Mouse (Mus musculus) megakaryocyte progenitor cell, adult 5-6 weeks (primary cell): Measurements from ENCODE around the gene Nectin4. TPM values are rescaled to one million over a fixed set of nuclear protein-coding genes. Genes with fewer than 3 reads are reported as not detected.

Source experiments
- ATAC-seq: replicated peaks from 2 replicates; pipeline ENCODE4 v1.8.0; 2016; ENCODE audit warnings: mild to moderate bottlenecking, moderate TSS enrichment, inconsistent platforms; ENCODE audit not compliant: poor library complexity
- total RNA-seq, 2 experiments: library from RNA; stranded (forward) in 1 of 2; stranded (reverse) in 1 of 2; fragments of 157-497, 149-512 nt in 1 of 2; fragments of 200-1000 nt in 1 of 2; gene quantifications; 2 replicates each; pipeline versions ENCODE4 v1.2.3 to v1.2.4; 2015 to 2017

The Nectin4 gene
- total RNA-seq, 2 experiments from 2014 or later, result 0.37 to 0.49 TPM

DNA sequence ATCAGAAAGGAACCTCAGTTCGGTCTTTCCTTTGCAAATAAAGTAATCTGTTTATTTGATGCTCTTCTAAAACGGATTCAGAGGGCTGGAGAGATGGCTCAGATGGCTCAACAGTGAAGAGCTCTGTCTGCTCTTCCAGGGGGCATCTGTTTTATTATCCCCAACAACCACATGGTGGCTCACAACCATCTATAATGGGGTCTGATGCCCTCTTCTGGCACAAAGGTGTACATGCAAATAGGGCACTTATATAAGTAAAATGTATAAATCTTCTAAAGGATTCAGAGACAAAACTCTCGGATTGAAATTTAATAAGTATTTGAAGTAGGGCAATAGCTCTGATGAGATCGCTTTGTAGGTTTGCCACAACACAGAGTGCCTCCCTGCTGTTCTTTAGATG is 11.5 kb upstream of the Nectin4 start:
- ATAC-seq, result peak; percentile 39

DNA sequence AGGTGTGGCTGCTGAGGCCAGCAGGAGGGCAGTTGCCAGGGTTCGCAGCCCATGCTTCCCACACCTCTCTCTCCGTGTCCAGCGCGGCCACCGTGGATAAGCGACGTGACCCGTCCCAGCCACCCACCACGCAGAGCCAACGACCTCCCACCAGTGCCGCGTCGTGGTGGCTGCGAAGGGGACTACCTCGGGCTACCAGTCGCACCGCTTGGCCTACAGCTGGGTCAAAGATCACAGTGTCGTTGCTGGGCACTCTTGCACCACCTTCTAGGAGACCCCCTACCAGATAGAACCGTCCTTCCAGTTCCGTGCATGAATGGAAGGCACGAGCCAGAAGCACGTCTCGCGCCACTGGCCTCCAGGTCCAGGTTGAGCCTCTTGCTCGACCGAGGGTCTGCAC is 9.6 kb upstream of the Nectin4 start:
- 0 out of 2 replicates have a peak, but pooled peaks have one; percentile 3 for ATAC-seq

DNA sequence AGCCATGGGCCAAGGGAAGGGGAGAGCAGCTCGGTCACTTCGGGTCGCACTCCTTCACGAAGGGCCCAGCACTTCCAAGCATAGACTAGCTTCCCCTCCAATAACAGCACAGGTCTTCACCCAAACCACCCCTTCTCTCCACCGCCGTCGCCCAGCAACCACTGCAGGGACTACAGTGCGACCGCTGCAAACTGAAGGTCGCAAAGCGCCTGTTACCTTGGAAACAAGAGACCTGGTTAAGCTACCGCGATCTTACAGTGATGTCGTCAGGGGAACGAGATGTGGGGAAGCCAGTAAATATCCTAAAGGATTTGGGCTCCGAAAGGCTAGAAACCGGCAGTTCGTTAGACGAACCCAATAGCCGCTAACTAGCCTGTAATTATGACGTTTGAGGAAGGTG is 9.2 kb upstream of the Nectin4 start, which contains the start of gene Klhdc9:
TSS of gene Klhdc9 (minus strand) at position 143 of the 400 bp plus-strand sequence.
- peak; percentile 91 for ATAC-seq

DNA sequence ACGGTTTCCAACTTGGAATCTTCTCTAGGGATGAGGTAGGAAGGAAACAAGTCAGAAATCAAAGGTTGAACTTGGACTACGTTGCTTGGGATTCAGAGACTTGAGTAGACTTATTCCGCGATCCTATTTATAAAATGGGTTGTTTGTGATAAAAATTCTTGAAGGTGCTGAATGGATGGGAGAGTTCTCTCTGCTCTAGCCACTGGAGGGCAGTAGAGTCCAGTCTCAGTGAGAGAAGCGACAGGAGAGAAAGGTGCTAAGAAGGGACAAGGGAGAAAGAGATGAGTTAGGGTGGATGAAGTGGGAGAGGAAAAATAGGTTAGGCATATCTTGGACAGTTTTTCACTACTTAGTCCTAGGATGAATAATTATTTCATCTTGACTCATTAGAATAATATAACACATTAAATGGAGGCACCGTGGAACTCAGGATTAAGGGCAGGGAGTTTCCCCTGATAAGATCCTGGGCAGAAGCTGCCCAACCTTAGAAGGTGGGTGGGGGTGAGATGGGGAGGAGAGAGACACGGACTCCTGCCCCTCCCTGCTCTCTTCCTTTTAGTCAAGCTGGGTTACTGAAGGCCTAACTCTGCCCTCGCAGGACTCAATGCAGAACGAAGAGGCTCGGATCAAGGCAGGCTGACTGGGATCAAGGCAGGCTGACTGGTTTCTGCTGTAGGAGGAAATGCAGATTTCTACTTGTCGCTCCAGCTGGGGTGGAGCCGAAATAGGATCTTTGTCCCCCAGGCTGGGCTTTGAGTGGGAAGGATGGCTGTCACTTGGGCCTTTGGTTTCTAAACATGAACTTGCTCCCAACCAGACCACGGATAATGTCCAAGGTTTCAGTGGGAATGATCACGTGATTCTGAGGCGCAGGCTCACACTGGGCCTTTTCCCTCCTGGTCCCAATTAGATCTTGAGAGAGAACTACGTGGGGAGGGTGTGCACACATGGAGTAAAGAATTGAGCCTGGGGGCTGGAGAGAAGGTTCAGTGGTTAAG is 8.5 kb upstream of the Nectin4 start:
- peak; percentile 72 for ATAC-seq

DNA sequence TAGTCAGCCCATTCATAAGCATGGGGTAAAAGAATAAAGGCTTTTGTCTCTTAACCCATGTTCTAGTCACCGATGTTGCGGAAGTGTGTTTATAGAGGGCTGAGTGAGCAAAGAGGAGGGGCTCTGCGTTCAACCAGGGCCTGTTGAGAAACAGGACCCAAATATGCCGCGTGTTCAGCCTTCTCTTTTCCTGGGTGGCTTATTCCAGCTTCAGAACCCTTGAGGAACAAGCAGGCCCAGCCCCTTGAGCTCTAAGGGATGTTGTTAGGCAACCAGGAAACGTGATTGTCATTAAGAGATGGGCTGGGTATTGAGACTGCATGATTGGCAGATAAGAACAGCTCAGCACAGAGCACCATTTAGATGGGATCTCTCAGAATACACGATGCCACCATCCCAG is 4.0 kb upstream of the Nectin4 start:
- peak; percentile 55 for ATAC-seq

DNA sequence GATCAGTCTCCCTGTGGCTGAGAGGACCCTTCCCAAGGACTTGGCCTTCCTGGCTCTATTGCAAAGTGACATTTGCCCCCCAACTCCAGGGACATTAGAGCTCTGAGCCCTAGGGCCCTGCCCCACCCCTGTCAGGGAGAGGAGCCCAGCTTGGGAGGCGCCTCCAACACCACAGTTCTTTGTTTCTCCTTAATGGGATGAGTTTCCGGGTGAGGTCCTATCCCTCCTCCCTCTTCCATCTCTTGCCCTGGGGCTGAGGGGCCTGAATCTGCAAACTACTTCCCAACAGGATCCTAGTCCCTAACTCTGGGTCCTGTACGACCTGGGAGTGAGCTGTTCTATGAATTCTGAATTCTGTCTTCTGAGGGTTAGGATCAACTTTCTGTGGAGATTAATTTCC is 3.0 kb downstream of the Nectin4 start:
- no peak for ATAC-seq

DNA sequence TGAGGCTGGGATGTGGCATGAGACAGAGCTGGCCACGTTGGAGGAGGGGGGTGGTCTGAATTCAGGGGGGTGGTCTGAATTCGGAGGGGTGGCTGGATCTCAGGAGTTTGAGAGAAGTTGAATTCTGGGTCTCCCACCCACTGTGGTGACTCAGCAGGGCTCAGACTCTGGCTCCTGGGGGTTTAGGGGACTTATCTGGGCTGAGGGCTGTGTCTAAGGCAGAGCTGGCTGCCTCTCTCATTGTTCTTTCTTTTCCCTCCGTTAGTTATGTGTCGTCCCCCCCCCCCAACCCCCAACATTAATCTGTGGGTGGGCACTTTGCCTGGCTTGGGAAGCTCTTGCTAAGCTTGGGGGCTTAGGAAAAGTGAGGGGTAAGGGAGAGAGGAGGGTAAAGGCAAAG is 4.0 kb downstream of the Nectin4 start:
- no peak for ATAC-seq

DNA sequence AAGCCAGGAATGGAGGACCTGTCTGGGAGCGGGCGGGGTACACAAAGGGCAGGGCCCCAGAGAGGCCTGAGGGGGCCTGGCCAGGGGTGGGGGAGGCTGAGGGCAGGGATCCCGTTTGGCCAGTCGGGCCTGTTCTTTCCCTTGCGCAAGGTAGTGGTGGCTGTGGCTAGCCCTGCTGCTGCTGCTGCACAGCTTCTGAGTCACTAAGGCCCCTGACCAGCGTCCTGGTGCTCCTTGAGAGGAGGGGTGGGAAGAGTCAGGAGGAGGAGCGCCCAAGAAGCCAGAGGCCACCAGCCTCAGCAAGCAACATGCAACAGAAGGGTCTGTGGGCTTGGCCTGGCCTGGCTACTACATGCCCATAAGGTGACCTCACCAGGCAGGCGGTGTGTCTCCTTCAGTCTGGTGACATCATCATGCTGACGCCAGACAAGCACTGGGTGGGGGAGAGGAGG is 5.8 kb downstream of the Nectin4 start:
- peak; percentile 70 for ATAC-seq

DNA sequence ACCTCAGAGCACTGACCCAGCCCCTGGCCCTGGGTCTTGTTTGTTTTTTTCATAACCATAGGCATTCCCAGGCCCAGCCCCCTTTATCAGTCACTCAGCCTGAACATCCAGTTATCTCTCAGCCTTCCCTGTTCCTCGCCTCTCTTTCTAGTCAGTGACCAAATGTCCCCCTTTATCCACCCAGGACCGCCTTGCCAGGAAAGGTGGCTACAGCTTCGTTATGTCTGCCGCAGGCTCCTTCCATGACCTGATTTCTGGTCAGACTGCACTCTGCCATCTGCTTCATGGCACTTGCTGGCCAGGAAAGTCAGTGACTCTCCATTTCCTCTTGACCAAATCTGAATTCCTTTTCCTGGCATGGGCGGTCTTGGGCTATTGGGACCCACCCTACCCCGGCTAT is 8.4 kb downstream of the Nectin4 start:
- no peak for ATAC-seq

DNA sequence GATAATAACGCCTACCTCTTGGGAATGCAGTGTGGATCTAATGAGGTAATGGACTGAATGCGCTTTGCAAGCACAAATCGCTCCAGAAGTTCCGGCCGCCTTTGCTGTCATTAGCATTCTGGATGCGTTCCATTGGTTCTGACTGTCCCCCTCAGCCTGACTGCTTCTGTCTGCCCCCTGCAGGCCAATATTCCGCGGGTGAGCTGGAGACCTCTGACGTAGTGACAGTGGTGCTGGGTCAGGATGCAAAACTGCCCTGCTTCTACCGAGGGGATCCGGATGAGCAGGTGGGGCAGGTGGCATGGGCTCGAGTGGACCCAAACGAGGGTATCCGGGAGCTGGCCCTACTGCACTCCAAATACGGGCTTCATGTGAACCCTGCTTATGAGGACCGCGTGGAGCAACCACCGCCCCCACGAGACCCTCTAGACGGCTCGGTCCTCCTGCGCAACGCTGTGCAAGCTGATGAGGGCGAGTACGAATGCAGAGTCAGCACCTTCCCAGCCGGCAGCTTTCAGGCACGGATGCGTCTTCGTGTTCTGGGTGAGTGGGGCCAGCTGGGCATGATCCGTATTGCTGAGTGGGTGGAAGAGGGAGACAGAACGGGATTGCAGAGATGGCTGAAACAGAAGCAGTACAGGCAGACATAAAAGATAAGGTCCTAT is 10.2 kb downstream of the Nectin4 start:
- ATAC-seq, result peak; percentile 88

DNA sequence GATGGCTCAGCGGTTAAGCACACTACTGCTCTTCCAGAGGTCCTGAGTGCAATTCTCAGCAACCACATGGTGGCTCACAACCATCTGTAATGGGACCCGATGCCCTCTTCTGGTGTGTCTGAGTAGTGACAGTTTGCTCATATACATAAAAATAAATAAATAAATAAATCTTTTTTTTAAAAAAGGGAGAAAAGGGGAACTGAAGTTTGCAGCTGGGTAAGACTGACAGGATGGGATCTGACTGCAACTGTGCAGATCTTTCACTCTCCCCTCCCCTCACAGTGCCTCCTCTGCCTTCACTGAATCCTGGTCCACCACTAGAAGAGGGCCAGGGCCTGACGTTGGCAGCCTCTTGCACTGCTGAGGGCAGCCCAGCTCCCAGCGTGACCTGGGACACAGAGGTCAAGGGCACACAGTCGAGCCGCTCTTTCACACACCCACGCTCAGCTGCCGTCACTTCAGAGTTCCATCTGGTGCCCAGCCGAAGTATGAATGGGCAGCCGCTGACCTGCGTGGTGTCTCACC is 12.3 kb downstream of the Nectin4 start:
- peak; percentile 40 for ATAC-seq

DNA sequence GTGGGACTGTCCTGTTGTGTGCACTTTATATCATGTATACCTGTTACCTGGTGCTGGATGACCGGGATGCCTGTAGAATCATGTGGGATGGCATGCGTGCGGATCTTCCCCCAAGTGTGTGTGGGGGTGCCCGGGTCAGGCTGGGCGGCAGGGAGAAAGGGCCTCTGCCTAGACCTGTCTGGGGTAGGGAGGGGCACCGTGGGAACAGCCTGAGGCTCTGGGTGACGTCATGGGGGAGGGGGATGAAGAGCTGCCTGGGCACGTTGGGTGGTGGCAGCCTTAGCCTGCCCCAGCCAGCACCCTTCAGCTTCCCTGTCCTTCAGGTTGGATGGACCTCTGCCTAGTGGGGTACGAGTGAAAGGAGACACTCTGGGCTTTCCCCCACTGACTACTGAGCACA is 14.5 kb downstream of the Nectin4 start:
- ATAC-seq, result no peak

DNA sequence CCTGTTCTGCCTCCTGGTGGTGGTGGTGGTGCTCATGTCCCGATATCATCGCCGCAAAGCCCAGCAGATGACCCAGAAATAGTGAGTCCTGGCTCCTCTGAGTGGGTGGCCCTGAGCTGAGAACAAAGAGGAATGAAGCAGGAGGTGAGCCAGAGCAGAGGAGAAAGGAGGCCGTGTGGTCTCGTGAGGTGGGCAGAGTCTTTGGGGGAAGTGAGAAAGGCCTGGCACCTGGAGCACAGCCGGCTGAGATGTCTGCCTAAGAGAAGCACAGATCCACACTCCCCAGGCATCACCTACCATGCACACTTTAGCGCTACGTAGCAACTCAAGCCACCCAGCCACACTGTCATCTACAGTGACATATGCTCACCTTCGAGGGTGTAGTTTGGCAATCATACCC is 15.3 kb downstream of the Nectin4 start:
- ATAC-seq, result no peak

DNA sequence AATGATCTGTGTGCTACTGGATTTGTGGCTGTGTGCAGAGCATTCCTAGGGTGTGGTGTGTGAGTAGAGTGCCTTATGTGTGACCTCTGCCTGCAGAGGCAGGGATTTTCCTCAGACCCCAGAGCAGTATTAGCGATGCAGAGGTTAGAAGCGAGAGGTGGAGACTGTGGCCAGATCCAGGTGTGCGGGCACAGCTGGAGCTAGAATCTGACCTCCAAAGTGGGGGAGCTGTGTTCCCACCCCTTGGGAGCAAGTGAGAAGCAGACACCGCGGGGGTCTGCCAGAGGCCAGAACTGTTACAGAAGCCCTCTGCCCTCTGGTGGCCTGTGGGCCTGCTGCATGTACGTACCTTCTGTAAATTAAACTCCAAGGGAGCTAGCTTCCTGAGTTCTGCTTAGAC is 17.2 kb downstream of the Nectin4 start:
- ATAC-seq, result 0 out of 2 replicates have a peak, but pooled peaks have one; percentile 15

DNA sequence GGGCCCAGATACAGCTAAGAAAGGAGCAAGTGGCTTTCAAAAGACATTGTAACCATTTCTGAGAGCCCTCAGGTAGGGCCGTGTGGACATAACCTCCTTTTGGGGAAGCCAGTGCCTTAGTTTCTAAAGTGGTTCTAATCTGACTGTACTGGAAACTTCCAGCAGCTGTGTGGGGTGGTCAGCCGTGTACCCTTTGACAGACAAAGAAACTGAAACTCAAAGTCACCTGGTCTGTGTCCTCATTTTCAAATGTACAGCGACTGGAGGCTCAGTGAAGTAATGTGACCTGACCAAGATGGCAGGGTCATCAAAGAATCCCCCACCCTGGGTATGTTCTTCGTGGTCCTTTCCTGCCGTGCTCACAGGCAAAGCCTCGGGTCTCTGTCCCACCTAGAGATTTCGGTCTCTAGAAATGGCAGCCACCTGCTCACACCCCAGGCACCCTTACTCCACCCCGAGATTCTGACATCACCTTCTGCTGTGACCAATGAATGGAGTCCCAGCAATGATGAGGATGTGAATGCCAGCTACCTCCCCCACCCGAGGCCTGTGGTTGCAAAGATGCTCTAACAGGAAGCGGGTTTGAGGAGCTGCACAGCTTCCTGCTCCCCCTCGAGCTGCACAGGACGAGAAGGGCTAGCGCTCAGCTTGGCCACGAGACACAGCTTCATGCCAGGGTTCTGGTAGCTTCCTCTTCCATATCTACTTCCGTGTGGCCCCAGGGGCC is 18.6 kb downstream of the Nectin4 start, which contains the start of gene Arhgap30:
TSS of gene Arhgap30 (plus strand) at position 579 of the 727 bp plus-strand sequence.
- peak; percentile 85 for ATAC-seq

DNA sequence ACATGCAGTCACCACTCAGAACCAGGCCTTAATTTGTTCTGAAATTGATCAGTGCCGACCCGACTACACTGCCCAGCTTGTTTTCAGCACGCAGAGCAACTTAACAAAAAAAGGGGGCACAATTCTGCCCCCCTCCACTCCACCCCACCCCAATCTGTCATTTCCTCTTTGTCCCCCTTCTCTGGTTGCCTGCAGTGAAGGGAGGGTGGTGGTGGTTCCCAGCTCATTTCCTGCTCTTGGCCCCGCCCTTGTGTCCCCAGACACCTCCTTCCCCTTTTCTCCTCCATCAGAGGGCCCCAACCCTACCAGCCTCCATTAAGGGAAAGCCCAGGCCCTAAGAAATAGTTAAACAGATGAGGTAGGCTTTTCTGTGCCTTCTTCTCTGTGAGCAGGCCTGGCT is 20.2 kb downstream of the Nectin4 start:
- peak; percentile 79 for ATAC-seq

DNA sequence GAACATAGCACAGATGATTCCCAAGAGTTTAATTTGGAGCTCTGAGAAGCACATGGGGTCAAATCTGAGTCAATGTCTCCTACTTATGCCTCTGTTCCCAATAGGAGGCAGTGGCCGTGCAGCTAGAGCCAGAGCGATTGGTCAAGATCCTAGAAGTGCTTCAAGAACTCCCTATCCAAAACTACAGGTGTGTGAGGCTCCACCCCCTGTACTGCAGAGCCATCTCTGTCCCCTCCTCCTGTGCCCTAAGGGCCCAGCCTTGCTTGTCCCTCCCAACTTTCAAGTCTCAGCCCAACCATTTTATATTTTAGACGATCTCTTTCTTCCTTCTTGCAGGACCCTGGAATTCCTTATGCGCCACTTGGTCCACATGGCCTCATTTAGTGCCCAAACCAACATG is 31.9 kb downstream of the Nectin4 start:
- no peak for ATAC-seq

DNA sequence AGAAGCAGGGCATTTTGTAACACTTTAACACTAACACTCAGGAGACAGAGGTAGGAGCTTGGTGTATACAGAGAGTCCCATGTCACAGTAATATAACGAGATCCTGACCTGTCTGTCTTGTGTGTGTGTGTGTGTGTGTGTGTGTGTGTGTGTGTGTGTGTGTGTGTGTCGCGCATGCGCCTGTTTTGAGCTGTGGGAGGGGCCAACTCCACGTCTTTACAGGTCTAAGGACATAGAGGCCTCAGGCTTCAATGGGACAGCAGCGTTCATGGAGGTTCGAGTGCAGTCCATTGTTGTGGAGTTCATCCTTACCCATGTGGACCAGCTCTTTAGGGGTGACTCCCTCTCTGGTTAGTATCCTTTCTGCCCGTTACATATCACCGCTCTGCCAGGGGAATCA is 33.1 kb downstream of the Nectin4 start:
- no peak for ATAC-seq

DNA sequence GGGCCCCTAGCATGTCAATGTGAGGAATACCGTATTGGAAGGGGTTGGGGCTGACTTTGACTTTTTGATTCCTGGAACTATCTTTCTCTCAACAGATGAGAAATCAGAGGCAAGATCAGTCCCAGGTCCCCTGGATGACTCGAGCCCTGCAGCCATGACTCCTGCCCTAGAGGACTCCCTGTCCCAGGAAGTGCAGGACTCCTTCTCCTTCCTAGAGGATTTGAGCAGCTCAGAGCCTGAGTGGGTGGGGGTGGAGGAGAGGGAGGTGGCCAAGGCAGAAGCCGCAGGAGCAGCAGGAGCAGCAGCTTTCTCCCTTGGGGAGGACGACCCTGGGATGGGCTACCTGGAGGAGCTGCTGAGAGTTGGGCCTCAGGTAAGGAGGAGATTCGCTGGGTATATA is 37.4 kb downstream of the Nectin4 start:
- ATAC-seq, result no peak

DNA sequence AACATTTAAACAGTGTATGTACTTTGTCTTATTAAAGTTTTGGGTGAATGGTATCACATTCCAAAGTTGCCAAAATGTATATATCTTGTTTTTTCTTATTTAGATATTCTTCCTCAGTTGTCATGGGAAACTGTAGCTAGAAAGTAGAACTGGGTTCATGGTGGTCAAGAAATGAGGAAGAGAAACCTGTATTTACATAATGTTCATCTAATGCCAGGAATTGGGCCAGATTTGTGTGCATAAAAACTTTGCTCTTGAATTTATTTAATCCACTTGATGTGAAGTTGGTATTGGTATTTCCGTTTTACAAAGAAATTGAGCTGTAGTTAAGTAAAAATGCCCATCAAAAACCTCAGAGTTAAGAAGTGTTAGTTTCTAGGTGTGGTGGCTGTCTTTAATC is 40.3 kb downstream of the Nectin4 start:
- no peak for ATAC-seq

DNA sequence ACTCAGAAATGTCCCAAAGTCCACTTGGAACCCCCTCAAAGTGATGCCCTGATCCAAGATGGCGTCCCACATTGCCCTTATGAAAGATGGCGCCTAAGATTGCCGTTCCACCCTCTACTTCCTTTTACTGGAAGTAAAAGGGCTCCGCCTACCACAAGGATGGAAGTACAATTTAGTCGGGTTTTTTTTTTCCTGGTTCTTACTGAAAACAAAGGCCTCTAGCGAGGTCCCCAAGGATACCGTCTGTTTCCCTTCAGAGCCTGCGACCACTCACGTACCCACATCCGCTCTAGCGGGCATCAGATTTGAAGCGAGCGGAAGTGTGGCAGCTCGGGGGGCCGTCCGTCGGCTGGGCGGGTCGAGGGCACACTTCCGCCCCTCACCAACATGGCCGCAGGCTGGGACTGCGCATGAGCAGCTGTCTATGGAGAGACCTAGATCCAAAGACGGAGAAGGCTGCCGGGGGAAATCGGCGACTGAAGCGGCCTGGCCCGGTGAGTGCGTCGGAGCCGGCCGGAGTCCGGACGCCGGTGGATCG is 41.1 kb downstream of the Nectin4 start, which contains the start of gene Usf1:
TSS of gene Usf1 (plus strand) at position 367 of the 538 bp plus-strand sequence.
- peak; percentile 89 for ATAC-seq
